Mouse (Mus musculus) adrenal gland, postnatal 14 days (tissue): ENCODE measurements around the gene Slc13a5. TPM values are rescaled to one million over a fixed set of nuclear protein-coding genes. Genes with fewer than 3 reads are reported as not detected.
A peak's percentile ranks its signal among the peaks of the same experiment; 100 is the strongest.

Source experiments
- DNase-seq: peaks from one replicate; pipeline ENCODE4 v3.0.0; 2021; ENCODE audit warnings: mixed read lengths
- long read RNA-seq, 2 experiments: library from polyadenylated mRNA; stranded (forward); transcript quantifications; one replicate each; pipeline ENCODE4 v2.0.0; 2021
- total RNA-seq: library from RNA; stranded (reverse); gene quantifications from 2 replicates; pipeline ENCODE4 v1.2.3, GENCODE M21; 2021

Gene Slc13a5
- 0.11 and 0.15 TPM in 2 replicates for total RNA-seq
- long read RNA-seq, experiment 1: 0 reads
- long read RNA-seq, experiment 2: 0 reads

DNA sequence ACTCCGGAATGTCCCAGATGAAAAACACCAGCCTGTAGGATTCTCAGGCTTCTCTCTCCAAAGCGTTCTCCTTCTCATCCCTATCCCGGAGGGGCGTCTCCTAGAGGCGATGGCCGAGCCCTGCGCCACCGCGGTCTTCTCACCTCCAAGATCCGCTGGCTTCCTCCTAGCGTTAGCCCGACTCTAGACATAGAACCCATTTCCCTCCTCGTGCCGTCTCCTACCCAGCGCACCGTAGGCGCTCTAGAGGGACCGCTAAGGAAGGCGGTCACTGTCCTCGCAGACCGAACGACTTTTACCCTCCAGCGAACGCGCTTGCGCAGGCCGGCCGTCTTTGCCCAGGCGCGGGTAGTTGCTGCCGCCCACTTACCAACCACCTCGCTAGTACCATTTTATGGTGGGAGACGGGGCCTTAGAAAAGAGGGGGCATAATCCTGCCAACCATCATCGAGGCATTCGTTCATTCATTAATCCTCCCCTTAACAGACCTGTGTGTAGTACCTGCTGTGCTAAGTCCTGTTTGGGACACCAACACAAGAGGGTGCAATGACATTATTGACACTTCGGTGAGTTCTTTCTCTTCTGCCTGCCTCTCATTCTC, at the start of gene Slc13a5:
TSS of gene Slc13a5 (minus strand) at position 263 of the 601 bp plus-strand sequence.
- peak; percentile 21 for DNase-seq

DNA sequence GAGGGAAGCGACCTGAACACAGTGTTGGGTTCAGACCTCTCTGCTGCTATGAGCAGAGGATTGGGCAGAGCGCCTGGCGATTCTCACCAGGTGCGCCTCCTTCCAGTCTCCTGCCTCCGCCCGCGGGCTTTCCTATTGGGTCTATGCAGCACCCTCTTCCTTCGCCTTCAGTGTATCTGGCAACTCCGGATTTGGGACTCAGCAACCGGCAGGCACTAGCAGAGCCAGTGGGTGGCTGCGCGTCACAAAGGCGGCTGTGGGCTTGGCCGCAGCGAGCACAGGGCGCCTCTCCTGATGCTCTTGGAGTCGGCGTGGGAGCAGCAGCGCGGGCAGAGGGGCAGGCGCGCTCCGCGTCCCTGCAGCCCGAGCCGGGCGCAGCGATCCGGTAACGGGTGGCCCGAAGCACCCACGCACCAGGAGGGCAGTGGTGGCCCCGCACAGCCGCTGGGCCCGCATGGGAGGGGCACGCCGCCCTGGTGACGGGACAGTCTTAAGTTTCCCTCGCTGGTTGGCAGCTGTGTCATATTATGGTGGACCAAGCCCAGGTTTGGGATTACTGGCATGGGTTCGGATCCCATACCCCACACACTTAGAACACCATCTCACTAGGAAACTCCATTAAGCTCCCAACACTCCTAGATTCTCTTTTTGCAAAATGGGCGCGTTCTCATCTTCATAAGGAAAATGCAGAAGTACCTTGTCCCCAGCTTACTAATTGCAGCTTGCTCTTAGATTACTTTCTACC, 47.3 kb upstream of the Slc13a5 start, which contains the start of gene Fbxo39:
TSS of gene Fbxo39 (plus strand) at position 294 of the 745 bp plus-strand sequence.
- DNase-seq: peak; percentile 29

DNA sequence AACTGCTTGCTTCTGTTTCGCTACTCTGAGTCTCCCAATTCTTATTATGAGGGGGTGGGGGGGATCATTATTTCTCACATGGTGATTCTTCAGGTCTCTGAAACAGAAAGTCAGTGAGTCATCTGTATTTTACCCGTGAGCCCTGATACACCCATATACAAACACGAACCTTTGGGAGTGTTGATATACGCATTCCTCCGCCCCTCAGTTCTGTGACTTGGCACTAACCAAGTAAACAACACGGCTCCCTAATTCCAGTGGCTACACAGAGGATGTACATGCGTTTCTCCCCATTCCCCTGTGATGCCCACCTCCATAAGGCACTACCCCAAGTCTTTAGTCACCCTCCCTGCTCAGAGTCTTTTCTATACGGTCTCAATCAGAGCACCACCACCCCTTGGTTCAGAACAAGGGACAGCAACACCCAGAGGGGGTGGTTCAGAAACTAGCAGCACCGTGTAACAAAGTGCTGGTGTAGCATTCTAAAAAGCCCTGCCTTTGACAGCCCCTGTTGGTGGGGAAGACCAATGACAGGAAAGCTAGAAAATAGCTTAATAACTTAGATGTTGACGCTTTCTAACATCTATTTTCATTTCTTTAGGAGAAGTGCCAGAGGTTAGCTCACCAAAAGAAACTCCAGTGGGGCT, 44.5 kb upstream of the Slc13a5 start:
- no peak for DNase-seq

DNA sequence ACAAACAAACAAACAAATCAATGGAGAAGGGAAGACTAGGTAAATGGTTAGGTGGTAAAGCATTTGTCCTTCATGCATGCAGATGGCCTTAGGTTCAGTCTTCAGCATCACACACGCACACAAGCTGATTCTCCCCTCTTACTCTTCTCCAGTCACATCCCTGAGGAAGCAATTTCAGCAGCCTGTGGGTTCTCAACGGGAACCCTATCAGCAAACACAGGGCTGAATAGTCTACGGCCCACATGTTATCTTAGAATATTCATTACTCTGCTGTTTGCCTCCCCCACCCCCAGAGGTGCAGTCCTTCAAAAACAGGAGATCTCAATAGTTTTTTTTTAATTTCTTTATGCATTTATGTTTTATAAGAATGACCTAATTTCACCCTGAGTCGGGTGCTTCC, 43.5 kb upstream of the Slc13a5 start:
- no peak for DNase-seq

DNA sequence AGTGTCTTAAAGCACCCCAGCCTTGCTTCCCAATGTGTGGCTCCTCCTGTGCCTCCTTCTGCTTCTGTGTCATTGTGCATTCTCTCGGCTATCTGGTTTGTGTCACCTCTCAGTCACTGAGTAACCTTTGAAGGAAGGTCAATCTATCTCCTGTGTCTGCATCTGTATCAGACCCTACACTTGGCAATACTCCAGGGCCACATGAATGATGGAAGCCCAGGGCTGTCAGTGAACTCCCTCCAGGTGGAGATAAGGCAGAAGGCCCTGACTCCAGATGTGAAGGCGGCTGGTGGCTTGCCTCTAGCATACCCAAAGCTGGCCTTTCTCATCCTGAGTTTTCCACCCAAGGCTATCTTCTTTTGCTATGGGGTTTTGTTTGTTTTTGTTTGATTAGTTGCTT, 42.0 kb upstream of the Slc13a5 start:
- DNase-seq: peak; percentile 25

DNA sequence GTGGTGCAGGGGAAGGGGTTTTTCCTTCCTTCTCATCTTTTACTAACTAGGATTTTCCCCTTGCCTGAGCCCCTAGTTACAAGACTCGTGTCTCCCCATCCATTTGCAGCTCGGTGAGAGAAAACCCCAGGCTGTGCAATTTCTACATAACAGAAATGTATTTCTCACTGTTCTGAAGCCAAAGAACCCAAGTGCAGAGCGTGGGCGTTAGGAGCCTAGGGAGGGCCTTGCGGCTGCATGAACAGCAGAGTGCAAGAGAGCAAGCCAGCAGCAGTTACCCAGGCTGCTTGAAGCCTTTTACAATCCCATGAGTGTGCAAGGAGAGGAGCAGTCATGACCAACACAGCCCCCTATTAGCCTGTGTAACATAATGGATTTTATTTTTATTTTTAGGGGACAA, 40.4 kb upstream of the Slc13a5 start:
- no peak for DNase-seq

DNA sequence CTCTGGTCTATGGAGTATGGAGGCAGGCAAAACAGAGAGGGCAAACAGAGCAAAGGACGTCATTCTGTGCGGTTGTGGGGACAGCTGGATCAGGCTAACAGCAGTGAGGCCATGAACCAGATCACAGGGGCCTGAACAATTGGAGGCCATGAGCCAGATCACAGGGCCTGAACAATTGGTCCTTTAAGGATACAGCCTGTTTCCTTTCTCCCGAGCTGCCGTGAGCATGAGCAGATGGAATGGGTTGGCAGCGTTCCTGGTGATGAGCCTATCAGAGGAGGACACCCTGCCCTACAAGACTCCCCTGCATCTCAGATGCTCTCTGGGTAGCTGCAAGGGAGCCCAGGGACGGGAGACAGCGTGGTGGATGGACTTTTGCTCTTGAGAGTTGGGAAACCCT, 35.2 kb upstream of the Slc13a5 start:
- peak; percentile 54 for DNase-seq

DNA sequence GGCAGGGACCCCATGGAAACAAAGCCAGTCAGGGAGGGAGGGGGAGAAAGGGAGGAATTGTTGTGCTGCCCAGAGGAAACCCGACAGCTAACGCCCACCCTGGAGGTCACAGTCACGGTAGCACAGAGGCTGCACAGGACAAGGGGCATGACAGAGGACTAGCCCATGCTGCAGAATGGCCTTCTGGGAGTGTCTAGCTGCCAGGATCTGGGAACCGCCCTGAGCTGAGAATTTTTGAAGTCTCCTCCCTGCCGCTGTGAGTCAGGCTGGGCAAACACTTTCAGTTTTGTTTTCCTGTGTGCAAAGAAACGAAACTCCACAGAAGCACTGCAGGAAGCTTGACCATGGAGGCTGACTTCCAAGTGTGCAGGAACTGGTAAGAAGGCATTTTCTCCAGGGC, 34.3 kb upstream of the Slc13a5 start, which contains the start of gene Xaf1:
TSS of gene Xaf1 (plus strand) at position 296 of the 400 bp plus-strand sequence.
- peak; percentile 82 for DNase-seq

DNA sequence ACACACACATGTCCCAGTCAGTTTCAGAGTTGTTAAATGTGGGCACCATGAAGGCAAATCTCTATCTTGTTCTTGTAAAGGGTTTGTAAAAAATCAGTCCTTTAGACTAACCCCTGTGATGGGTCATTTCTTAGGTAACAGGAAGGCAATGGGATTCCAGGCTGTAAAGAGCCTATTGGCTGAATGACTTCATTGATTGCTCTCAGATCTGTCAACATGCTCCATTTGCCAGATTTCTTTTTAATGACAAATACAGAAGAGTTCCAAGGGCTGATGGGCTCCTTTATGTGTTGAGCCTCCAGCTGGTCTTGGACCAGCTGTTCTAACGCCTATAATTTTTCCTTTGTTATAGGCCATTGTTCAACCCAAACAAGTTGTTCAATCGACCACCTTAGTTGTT, 26.1 kb upstream of the Slc13a5 start:
- DNase-seq: no peak

DNA sequence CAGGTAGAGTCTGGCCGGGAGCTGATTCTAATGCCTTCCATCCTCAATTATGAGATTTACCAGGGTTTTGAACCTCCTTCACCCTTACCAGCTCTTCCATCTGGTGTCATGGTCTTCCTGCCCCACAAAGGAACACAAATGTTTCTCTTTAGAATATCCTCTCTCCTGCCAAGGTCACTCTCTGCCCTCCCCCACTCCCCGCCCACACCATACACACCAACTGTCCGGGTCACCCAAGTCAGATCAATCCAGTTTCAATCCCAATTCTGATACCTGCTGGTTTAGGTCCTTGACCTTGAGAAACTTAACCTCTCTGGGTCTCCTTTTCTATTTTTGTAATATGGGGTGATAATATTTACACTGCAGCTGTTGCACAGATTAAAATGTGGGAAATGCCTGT, 20.5 kb upstream of the Slc13a5 start:
- DNase-seq: no peak

DNA sequence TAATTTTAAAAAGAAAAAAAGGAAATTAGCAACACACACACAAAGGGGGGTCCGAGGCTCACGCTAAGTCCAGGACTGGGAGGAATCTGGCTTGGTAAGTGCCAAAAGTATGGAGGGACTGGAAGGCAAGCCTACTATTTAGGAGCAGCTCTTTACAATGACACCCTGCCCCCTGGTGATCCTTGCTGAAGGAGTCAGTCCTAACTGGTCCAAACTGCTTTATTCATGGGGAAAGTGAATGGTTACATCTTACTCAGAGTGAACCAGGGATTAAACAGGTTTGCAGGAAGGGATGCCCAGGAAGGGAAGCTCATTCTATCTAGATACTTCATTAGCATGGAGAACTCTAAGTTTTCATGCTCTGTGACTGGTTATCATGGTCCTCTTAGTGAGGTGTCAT, 20.1 kb upstream of the Slc13a5 start:
- no peak for DNase-seq

DNA sequence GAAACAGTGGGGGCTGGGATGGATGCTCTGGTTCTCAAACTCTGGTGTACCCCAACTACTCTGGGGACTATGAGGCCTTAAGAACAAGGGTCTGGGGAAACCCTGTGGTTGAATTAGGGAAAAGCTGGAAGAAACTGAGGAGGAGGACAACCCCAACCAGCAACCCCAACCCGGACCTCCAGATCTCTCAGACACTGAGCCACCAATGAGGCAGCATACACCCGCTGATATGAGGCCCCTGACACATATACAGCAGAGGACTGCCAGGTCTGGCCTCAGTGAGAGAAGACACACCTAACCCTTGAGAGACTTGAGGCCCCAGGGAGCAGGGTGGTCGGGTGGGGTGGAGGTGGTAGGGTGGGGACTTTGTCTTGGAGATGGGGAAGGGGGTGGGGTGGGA, 19.6 kb upstream of the Slc13a5 start:
- no peak for DNase-seq

DNA sequence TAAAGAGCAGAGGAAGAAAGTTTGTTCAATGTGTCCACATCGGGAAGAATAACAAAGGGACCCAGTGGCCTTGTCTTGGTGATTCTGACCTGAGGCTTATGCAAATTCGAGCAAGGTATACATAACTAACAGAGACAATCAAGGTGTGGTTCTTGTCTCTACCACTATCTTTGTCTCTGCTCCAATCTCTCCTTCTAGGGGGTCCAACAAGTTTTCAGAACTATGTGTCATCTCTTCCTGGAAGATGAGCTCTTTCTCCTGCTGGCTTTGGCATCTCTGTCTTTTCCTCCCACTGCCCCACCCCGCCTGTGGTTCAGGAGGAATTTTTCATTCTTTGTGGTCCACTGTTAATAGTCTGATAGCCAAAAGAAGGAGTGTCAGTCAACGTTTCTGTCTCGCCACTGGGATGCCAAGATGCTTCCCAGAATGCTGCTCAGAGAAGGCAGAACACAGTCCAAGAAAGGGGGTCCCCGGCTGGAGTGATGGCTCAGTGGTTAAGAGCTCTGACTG, 19.0 kb upstream of the Slc13a5 start:
- no peak for DNase-seq

DNA sequence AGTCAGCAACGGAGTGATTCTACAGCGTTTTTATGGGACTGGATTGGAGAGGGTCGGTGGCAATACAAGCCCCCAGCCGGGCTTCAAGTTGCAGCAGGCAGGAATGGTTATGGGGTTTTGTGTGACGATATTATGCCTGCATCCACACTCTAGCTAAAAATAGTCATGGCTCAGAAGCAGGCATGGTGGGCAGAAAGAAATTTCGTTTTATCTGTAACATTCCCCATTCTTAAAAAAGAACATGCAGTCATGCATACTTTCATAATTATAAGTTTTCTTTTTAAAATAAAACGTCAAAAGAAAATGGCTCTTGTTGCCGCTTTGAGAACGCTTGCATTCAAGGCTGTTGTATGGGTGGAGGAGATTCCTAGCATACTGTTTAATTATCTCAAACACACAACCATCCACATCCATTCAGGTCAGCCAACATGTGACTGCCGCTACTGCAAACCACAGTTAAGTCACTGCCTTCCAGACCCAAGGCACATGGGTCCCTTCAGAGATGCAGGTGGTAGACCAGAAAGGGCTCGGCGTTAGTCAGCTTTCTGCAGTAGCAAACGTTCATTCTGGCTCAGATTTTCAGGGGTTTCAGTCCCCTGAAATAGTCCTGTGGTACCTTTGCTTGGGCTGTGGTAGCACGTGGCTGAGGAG, 17.6 kb upstream of the Slc13a5 start:
- DNase-seq: no peak

DNA sequence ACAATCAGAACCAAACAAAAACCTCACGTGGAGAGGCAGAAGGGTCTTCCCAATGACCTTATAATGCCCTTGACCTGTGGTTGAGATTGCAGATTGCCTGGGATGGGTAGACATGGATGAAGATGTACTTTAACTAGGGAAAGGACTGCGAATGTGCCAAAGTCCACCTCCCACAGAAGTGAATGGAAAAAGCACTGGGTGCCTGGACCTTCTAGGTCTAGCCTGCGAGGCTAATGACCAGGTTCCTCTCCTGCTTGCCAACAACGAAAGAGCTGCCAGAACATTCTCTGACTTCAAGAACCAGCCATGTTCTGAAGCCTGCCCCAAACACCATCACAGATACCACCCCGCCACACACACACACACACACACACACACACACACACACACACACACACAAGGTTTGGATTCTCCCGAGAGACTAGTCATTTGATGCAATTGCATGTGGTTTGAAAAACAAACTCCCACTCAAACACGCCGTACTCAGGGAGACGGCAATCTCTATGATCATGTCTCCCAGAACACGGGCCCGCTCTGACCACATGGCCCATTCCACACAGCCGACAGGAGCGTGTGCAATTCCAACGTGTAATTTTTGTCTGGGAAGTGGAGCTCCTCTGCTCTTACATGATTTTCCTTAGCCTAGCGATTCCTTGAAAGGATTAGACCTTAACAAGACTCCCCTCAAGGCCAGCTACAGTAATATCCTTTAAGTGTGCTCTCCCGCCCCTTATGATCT, 16.6 kb upstream of the Slc13a5 start:
- DNase-seq: no peak

DNA sequence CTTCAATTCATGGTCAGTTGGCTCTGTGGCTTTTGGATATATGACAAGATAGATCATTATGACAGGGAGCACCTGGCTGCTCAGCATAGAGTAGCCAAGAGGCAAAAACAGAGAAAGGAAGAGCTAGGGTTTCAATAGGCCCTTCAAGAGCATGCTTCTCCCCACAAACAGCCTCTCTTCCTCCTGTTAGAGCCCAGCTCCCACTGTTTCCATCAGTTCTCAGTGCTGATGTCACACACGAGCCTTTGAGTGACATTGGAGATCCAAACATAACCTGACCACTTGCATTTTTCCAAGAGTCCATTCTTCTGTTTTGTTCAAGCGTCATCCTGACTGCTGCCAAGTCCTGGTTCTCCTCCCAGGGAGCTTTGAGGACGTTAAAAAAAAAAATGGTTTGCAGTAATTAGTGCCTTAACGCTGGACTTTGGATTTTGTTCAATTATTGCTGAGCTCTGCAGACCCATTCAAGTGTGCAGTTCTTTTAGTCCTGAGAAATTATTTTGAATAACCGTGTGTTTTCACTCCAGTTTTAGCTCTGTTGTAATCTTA, 14.9 kb upstream of the Slc13a5 start:
- no peak for DNase-seq

DNA sequence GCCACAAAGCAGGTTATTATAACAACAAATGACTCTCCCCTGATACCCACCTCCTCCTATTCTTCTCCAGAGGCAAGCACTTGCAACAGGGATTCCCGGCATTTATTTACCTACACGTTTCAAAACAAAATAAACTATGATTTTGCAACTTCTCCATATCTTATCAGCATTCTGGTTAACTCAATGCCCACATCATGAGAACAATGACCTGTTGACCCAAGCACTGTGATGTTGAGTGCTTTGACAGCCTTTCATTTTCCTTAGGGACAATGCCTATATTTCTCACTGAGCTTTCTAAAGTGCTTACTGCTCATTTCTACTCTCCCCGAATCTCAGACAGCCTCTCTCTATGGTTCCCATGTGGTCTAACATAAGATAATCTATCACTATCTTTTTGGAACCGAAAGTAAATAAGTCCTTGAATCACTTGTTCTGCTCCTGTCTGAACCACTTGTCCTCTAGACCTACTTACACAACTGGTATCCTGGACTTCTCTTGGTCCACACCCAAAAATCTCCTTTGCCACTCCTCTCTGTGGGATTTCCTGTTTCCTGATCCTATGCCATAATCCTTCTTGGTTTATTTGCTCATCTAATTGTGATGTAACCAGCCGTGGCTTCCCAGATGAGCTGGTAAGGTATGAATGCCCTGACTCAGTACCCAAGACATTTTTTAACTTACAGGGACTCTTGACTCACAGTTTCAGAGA, 14.3 kb upstream of the Slc13a5 start:
- no peak for DNase-seq

DNA sequence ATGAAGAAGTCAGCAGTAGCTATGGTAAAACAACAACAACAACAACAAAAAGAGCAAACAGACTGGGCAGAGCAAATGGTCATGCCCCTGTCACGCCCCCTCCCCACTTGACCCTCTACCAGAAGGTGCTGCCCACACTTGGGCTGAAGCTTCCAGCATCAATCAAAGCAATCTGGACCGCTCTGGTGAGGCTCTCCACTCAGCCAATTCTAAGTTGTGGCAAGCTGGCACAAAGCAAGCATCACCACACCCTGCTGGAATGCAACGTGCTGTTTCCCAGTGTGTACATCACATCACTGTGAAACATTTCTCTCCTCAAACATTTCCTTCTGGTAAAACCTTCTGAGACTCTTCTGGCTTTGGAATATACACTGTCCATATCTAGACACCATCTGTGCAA, 6.3 kb upstream of the Slc13a5 start:
- no peak for DNase-seq

DNA sequence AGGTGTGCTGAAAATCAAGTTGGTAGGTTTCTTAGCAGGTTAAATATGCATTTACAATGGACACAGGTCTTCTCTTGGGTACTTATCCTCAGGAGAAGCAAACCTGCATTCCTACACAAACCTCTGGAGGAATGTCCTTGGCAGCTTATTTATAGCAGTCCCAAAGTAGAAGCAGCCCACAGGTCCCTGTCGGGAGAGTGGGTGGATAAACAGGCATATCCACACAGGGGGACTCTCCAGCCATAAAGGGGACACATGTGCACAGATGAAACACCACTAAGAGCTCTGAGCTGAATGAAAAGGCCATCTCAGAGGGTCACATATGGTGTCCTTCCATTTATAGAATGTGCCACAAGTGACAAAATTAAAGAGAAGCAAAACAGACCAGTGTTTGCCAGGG, 4.7 kb upstream of the Slc13a5 start:
- no peak for DNase-seq

DNA sequence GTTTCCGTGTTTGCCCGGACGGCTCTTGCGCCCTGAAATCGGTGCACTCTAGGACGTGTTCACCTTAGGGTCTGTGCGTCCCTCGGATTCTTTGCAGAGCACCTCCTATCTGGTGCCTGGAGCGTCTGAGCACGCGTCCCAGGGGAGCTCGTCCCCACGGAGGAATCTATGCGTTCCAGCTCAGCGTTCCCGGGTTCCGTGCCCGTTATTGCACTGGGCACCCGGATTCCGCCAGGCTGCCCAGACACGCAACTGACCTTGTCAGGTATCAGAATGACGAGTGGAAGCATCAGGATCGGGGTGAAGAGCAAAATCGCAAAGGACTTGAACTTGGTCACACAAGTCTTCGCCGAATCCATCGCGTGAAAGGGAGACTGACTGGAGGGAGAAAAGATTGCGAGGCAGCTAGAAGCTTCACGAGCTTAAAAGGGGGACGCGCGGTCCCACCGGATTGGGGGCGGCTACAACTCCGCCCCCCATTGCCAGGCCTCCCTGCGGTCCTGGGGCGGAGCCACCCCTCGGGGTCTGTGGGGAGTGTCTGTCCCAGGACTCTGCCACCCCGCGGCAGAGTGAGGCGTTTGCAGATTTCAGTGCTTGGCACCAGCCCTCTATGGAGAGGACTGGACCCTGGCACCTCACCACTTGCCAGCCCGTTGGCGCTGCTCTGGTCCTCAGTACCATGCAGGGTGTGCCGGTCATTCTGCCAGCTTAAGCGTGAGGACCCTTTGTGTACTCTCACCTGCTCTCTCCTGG, 639 bp downstream of the Slc13a5 start:
- DNase-seq: peak; percentile 75
